Mouse (Mus musculus) lung, adult 2 months (tissue): ENCODE measurements around the gene Mfsd7a.
A peak's percentile ranks its signal among the peaks of the same experiment; 100 is the strongest.

Experiments used
- CTCF ChIP-seq: fragments of 200-500 bp; IDR thresholded peaks from 2 replicates; pipeline ENCODE4 v1.5.1; 2011; ENCODE audit warnings: mild to moderate bottlenecking, low read length, control low read depth; ENCODE audit not compliant: insufficient read depth
- POLR2A ChIP-seq: fragments of 200-500 bp; IDR thresholded peaks from 2 replicates; pipeline ENCODE4 v1.6.1; 2011; ENCODE audit warnings: low read depth, mild to moderate bottlenecking, control low read depth, low read length, borderline replicate concordance; ENCODE audit errors: extremely low read depth

DNA sequence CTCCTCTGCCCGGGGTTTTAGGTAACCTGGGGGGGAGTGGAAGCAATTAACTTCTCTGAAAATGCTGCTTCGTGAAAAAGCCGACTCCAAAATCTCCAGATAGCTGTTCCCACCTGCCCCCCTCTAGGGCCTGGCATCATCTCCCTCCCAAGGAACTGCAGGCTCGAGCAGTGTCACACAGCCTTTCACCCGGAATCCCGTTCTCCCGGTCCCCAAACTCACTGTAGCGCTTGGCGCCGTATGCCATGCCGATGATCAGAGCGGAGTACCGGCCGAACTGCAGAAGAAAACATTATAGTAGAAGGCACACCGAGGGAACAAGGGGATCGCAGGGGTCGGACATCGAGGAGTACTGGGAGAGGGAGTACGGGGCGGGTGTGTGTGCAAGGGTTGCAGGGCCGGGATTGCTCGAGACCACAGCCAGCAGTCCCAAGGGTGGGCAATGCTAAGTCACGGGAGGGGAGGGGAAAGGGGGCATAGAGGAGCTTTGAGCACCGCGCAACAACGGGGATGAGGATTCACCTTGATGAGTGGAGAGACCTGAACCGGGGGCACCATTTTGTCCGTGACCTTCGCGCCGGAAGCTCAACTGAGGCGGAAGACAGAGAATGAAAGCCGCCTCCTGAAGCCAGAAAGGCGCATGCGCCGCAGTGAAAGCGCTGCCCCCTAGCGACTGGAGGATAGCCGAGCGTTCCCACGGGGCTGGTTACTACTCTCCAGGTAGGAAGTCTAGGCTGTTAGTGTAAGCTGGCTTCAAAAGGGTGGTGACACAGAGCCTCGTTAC is 14.7 kb downstream of the Mfsd7a start, which contains the start of gene Atp5k:
- TF ChIP-seq CTCF (peak; percentile 82), POLR2A (peak; percentile 89)
